10 mouse cellular contexts compared by ENCODE assay signal in genomic region chr4:155651553-155652269, GRCm38 (mm10). TPM values are rescaled to one million over a fixed set of nuclear protein-coding genes. Genes with fewer than 3 reads are reported as not detected.
DNase-seq lines count a peak whose midpoint lies in the region; ATAC-seq lines count a peak whose summit lies in the region.
"Had no signal": no experiment of that assay in that cellular context is flagged by ENCODE, and none has a peak within 500 bp of the region (broad histone marks: within the 10 kb centered on the region; RNA-seq: fewer than 3 reads in every experiment).

No protein-coding gene starts in this region.

- H3K4me1 ChIP-seq in embryonic facial prominence, embryonic 12.5 days: peaks cover 32% of the 10 kb centered on the region
- peaks cover 44% of the 10 kb centered on the region for H3K4me1 ChIP-seq in embryonic facial prominence, embryonic 10.5 days

- peaks cover 55% of the 10 kb centered on the region for H3K36me3 ChIP-seq in embryonic facial prominence, embryonic 12.5 days
- peaks cover 60% of the 10 kb centered on the region for H3K36me3 ChIP-seq in embryonic facial prominence, embryonic 10.5 days (replicated peaks)

- intact Hi-C loops in heart, postnatal 25 days (cut with DNase I): no loop called here

- 63% methylated on average over 15 of the region's 15 CpGs for WGBS in embryonic facial prominence, embryonic 12.5 days
- 69% methylated on average over 15 of the region's 15 CpGs for WGBS in embryonic facial prominence, embryonic 10.5 days

- H3K4me3 ChIP-seq in embryonic facial prominence, embryonic 12.5 days: no peak overlapping the region
- H3K4me3 ChIP-seq in embryonic facial prominence, embryonic 10.5 days: no peak overlapping the region; the same call in 1 of the 2 replicates

- H3K27ac ChIP-seq in embryonic facial prominence, embryonic 12.5 days: no peak overlapping the region
- no peak overlapping the region for H3K27ac ChIP-seq in embryonic facial prominence, embryonic 10.5 days (replicated peaks)

- H3K27me3 ChIP-seq in embryonic facial prominence, embryonic 12.5 days: peaks cover 60% of the 10 kb centered on the region
- peaks cover 66% of the 10 kb centered on the region for H3K27me3 ChIP-seq in embryonic facial prominence, embryonic 10.5 days (replicated peaks; ENCODE audit: low read depth, poor library complexity, severe bottlenecking)

- no peak for DNase-seq in embryonic facial prominence, embryonic 10.5 days (ENCODE audit: low spot score)
- peak; percentile 78 for DNase-seq in R1 (ENCODE audit: low read depth, low spot score)
- DNase-seq in heart, postnatal 25 days (ENCODE audit: low spot score): peak; percentile 57
- peak; percentile 60 for DNase-seq in lung, postnatal 25 days (ENCODE audit: low spot score)
- DNase-seq in thymus, postnatal 14 days: no peak
- no peak for DNase-seq in thymus, postnatal 25 days
- no peak for DNase-seq in thymus, postnatal 4 days

- H3K9me3 ChIP-seq in embryonic facial prominence, embryonic 12.5 days: no peaks in the 10 kb centered on the region
- H3K9me3 ChIP-seq in embryonic facial prominence, embryonic 10.5 days: no peaks in the 10 kb centered on the region

- H3K9ac ChIP-seq in embryonic facial prominence, embryonic 12.5 days: no peak overlapping the region

- no peak for ATAC-seq in embryonic facial prominence, embryonic 12.5 days (ENCODE audit: insufficient number of reproducible peaks, insufficient read depth, low FRiP score, low TSS enrichment)

- peak overlapping the region; percentile 91; the same call in 1 of the 2 replicates for H3K4me2 ChIP-seq in embryonic facial prominence, embryonic 12.5 days (replicated peaks)

RNA-seq across cellular contexts. Expression of gene Mmp23, which starts 1.5 kb away (rescaled TPM):
- polyA plus RNA-seq in embryonic facial prominence, embryonic 12.5 days (2016; fragmentation: Nextera tagmentation; extraction: Ambion mirVana): 11.3 and 16.1 TPM in 2 replicates
- 5.8 and 7.4 TPM in 2 replicates for polyA plus RNA-seq in embryonic facial prominence, embryonic 10.5 days (2016; fragmentation: Nextera tagmentation; extraction: Ambion mirVana)
- 1 to 10 TPM; 8.5 to 8.6 TPM for total RNA-seq in heart, postnatal 25 days (2021)
- total RNA-seq: megakaryocyte-erythroid progenitor cell, adult 5-6 weeks had no signal

RNA-seq across cellular contexts. Expression of gene Gm10563, which starts 6.5 kb away (rescaled TPM):
- not detected in 2 replicates for polyA plus RNA-seq in embryonic facial prominence, embryonic 12.5 days (2016; fragmentation: Nextera tagmentation; extraction: Ambion mirVana)
- polyA plus RNA-seq in embryonic facial prominence, embryonic 10.5 days (2016; fragmentation: Nextera tagmentation; extraction: Ambion mirVana): not detected in 2 replicates
- total RNA-seq in heart, postnatal 25 days (2021): not detected
- total RNA-seq: heart, postnatal 36 days; megakaryocyte-erythroid progenitor cell, adult 5-6 weeks had no signal

RNA-seq across cellular contexts. Expression of gene Mib2, which starts 17.3 kb away (rescaled TPM):
- 38.2 and 40.8 TPM in 2 replicates for polyA plus RNA-seq in embryonic facial prominence, embryonic 12.5 days (2016; fragmentation: Nextera tagmentation; extraction: Ambion mirVana)
- 19.3 and 20.0 TPM in 2 replicates for polyA plus RNA-seq in embryonic facial prominence, embryonic 10.5 days (2016; fragmentation: Nextera tagmentation; extraction: Ambion mirVana)
- 10 to 100 TPM; 23.0 to 28.0 TPM for total RNA-seq in heart, postnatal 25 days (2021)

RNA-seq across cellular contexts. Expression of gene Cdk11b, which starts 27.1 kb away (rescaled TPM):
- polyA plus RNA-seq in embryonic facial prominence, embryonic 12.5 days (2016; fragmentation: Nextera tagmentation; extraction: Ambion mirVana): 78.3 and 86.6 TPM in 2 replicates
- polyA plus RNA-seq in embryonic facial prominence, embryonic 10.5 days (2016; fragmentation: Nextera tagmentation; extraction: Ambion mirVana): 77.7 and 79.9 TPM in 2 replicates
- total RNA-seq in heart, postnatal 25 days (2021): 10 to 100 TPM; 29.2 to 30.3 TPM

RNA-seq across cellular contexts. Expression of gene Fndc10, which starts 42.4 kb away (rescaled TPM):
- 12.2 and 15.2 TPM in 2 replicates for polyA plus RNA-seq in embryonic facial prominence, embryonic 12.5 days (2016; fragmentation: Nextera tagmentation; extraction: Ambion mirVana)
- polyA plus RNA-seq in embryonic facial prominence, embryonic 10.5 days (2016; fragmentation: Nextera tagmentation; extraction: Ambion mirVana): 1.5 and 1.8 TPM in 2 replicates
- total RNA-seq in heart, postnatal 25 days (2021): 1 to 10 TPM; 1.2 TPM

Comparison
In these comparisons a context has a peak if more than half of its experiments do, and no peak if none do; other contexts are left out.
1. DNase-seq: peak in R1 (single experiment), heart, postnatal 25 days (single experiment) and lung, postnatal 25 days (single experiment); none in embryonic facial prominence, embryonic 10.5 days (single experiment), thymus, postnatal 14 days (single experiment), thymus, postnatal 25 days (single experiment) and thymus, postnatal 4 days (single experiment).